Comparison of ENCODE assay signal across 7 mouse cellular contexts in the genomic region with DNA sequence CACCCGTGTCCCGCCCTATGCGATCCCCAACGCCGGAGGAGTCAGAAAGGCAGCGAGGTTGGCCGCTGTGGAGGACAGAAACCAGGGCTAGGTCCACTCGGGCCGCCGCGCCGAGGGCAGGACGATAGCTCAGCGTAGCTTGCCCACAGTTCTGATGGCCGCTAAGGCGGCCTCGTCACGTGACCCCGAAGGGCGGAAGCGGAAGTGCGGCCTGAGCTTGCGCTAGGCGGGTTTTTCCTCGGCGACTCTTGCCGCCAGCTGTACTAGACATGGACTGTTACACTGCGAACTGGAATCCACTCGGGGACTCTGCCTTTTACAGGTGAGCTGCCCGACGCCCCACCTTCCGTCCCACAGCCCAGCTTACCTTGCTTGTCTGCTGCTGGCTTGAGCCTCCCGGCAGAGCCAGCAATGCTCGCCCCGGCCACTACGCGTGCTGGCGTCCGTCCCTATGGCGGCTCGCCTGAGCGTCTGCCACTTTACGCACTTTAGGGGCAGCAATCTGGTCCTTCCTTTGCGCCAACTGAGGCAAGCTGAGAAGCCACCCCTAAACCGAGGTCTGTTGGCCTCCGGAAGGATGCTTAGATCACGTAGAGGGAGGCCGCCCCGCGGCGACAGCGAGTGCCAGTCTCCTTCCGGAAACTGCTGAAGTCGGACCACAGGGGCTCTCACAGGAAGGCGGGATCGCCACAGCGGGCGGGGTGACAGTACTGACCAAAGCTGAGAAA. TPM values are rescaled to one million over a fixed set of nuclear protein-coding genes. Genes with fewer than 3 reads are reported as not detected.
DNase-seq lines count a peak whose midpoint lies in the region; ATAC-seq lines count a peak whose summit lies in the region.

A gene (plus strand): TSS at position 214 of the 728 bp plus-strand sequence.
A gene (minus strand): TSS at position 576 of the 728 bp plus-strand sequence.

- H3K27me3 ChIP-seq in intestine, embryonic 15.5 days (replicated peaks): no peaks in the 10 kb centered on the region
- peaks cover 14% of the 10 kb centered on the region for H3K27me3 ChIP-seq in midbrain, embryonic 10.5 days (ENCODE audit: low read depth, poor library complexity, severe bottlenecking)

- no peaks in the 10 kb centered on the region; the same call in 1 of the 2 replicates for H3K36me3 ChIP-seq in intestine, embryonic 15.5 days
- H3K36me3 ChIP-seq in midbrain, embryonic 10.5 days: peaks cover 42% of the 10 kb centered on the region

- no peaks in the 10 kb centered on the region for H3K9me3 ChIP-seq in intestine, embryonic 15.5 days
- H3K9me3 ChIP-seq in midbrain, embryonic 10.5 days (replicated peaks): no peaks in the 10 kb centered on the region

- ATAC-seq in intestine, embryonic 15.5 days: peak; percentile 98

- H3K4me3 ChIP-seq in intestine, embryonic 15.5 days (replicated peaks): peak within 1 kb of the TSS; percentile 71
- peak within 1 kb of the TSS; percentile 65 for H3K4me3 ChIP-seq in midbrain, embryonic 10.5 days

- peak within 1 kb of the TSS; percentile 93 for H3K27ac ChIP-seq in intestine, embryonic 15.5 days
- peak within 1 kb of the TSS; percentile 91 for H3K27ac ChIP-seq in midbrain, embryonic 10.5 days (replicated peaks)

- peaks cover 9% of the 10 kb centered on the region; the same call in 1 of the 2 replicates for H3K4me1 ChIP-seq in intestine, embryonic 15.5 days (replicated peaks)
- H3K4me1 ChIP-seq in midbrain, embryonic 10.5 days: peaks cover 33% of the 10 kb centered on the region

- peak; percentile 96 for DNase-seq in adrenal gland, adult 2 months
- peak; percentile 88 for DNase-seq in embryo, embryonic 11.5 days (ENCODE audit: low read depth, low spot score)
- DNase-seq in gastrocnemius, postnatal 36 days: peak; percentile 90
- DNase-seq in left cerebral cortex, postnatal 25 days (ENCODE audit: low spot score in 2 of 2): peak; percentile 93 to 95
- DNase-seq in midbrain, embryonic 10.5 days (ENCODE audit: low spot score): peak; percentile 95
- DNase-seq in right cerebral cortex, postnatal 4 days: peak; percentile 89

- H3K4me2 ChIP-seq in intestine, embryonic 15.5 days (replicated peaks): peak within 1 kb of the TSS; percentile 92

- intact Hi-C loops in gastrocnemius, postnatal 36 days (cut with DNase I): no loop called here
- intact Hi-C loops in left cerebral cortex, postnatal 25 days (cut with DNase I): no loop called here

- peak within 1 kb of the TSS; percentile 89 for H3K9ac ChIP-seq in intestine, embryonic 15.5 days

- under 1% methylated on average over 58 of the region's 58 CpGs for WGBS in intestine, embryonic 15.5 days
- under 1% methylated on average over 58 of the region's 58 CpGs for WGBS in midbrain, embryonic 10.5 days

RNA-seq across cellular contexts. Expression of the first gene that starts in this region (rescaled TPM):
- 10 to 100 TPM; 55.4 to 57.0 TPM for total RNA-seq in adrenal gland, adult 2 months (2021)
- polyA plus RNA-seq in adrenal gland, adult 2 months (2012; rRNA removed): 44.8 and 44.9 TPM in 2 replicates
- 10 to 100 TPM; 14.9 to 18.7 TPM for total RNA-seq in gastrocnemius, postnatal 36 days (2021)
- polyA plus RNA-seq in intestine, embryonic 15.5 days (2015; fragmentation: Nextera tagmentation; extraction: Ambion mirVana): 74.3 and 76.7 TPM in 2 replicates
- total RNA-seq in left cerebral cortex, postnatal 25 days (2021): 10 to 100 TPM; 83.5 to 88.3 TPM
- 117 and 126 TPM in 2 replicates for polyA plus RNA-seq in midbrain, embryonic 10.5 days (2016; fragmentation: Nextera tagmentation; extraction: Ambion mirVana)

RNA-seq across cellular contexts. Expression of the second gene that starts in this region (rescaled TPM):
- 10 to 100 TPM; 15.4 to 17.2 TPM for total RNA-seq in adrenal gland, adult 2 months (2021)
- polyA plus RNA-seq in adrenal gland, adult 2 months (2012; rRNA removed): 40.8 and 43.3 TPM in 2 replicates
- total RNA-seq in gastrocnemius, postnatal 36 days (2021): 1 to 10 TPM; 2.8 to 4.0 TPM
- polyA plus RNA-seq in intestine, embryonic 15.5 days (2015; fragmentation: Nextera tagmentation; extraction: Ambion mirVana): 10.5 and 11.8 TPM in 2 replicates
- total RNA-seq in left cerebral cortex, postnatal 25 days (2021): 10 to 100 TPM; 20.2 to 23.1 TPM
- 13.9 and 14.4 TPM in 2 replicates for polyA plus RNA-seq in midbrain, embryonic 10.5 days (2016; fragmentation: Nextera tagmentation; extraction: Ambion mirVana)

Comparison
In these comparisons a context has a peak if more than half of its experiments do, and no peak if none do; other contexts are left out.
1. Peak in every context shown above with its lines: DNase-seq, ATAC-seq, H3K4me3 ChIP-seq and H3K27ac ChIP-seq.